In the genomic region with DNA sequence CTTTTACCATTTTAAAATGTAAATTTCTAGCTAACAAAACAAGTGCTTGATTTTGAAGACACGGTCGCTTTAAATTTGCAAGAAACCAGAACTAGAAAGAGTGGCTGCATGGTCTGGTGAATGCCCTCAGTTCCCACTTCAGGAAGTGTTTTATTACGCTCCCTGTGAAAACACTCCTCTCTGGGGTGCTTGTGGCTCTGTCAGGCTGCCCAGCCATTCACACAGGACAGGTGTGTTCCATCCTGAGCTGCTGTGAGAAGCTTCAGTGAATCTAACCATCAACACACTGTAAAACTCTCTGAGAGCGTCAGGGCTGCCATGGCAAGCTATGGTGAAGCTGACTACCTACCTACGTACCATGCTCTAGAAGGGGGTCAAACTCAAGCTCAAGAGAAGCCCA, we compare ENCODE assay signal across 16 mouse cellular contexts.
"Had no signal": no experiment of that assay in that cellular context is flagged by ENCODE, and none has a peak within 500 bp of the region (broad histone marks: within the 10 kb centered on the region; RNA-seq: fewer than 3 reads in every experiment).

No protein-coding gene starts in this region.

- H3K27me3 ChIP-seq: midbrain, embryonic 13.5 days; neural tube, embryonic 13.5 days; stomach, embryonic 15.5 days had no signal

- DNase-seq: layer of hippocampus, adult 9-11 months; layer of hippocampus, postnatal 36 days; retina, postnatal 1 day; right cerebral cortex, postnatal 25 days; spleen, adult 18-20 months; thymus, postnatal 25 days had no signal

- H3K9ac ChIP-seq: lung, embryonic 14.5 days; midbrain, embryonic 13.5 days; neural tube, embryonic 13.5 days; stomach, embryonic 15.5 days had no signal

- H3K27ac ChIP-seq: left cerebral cortex, adult 2 months; macrophage; midbrain, embryonic 13.5 days; neural tube, embryonic 13.5 days had no signal

- H3K36me3 ChIP-seq: stomach, embryonic 15.5 days had no signal

- H3K4me1 ChIP-seq: neural tube, embryonic 13.5 days; stomach, embryonic 15.5 days had no signal

- ATAC-seq: intestine, postnatal 0 days; lung, postnatal 0 days; midbrain, embryonic 13.5 days; midbrain, embryonic 16.5 days had no signal

- H3K4me3 ChIP-seq: left cerebral cortex, adult 2 months; midbrain, embryonic 13.5 days; myocyte; neural tube, embryonic 13.5 days; stomach, embryonic 15.5 days had no signal

- H3K4me2 ChIP-seq: lung, embryonic 14.5 days; midbrain, embryonic 13.5 days; neural tube, embryonic 13.5 days; stomach, embryonic 15.5 days had no signal

- H3K9me3 ChIP-seq: midbrain, embryonic 13.5 days; neural tube, embryonic 13.5 days; stomach, embryonic 15.5 days had no signal
